Mouse (Mus musculus): ENCODE results near the gene Icmt. TPM values are rescaled to one million over a fixed set of nuclear protein-coding genes. Genes with fewer than 3 reads are reported as not detected.

Gene Icmt
- polyA plus RNA-seq, 1 experiment = 22.1 TPM

GRCm38 (mm10) chr4:152273621-152274236 is 23.3 kb upstream of the Icmt start, which contains the start of gene Gpr153:
Gene Gpr153 (plus strand): TSS chr4:152274232.
- WGBS = 2% methylated on average over 47 of the region's 48 CpGs
- no peak for DNase-seq (ENCODE audit: low read depth, low spot score)

- WGBS = 4% methylated on average over 20 of the region's 20 CpGs
- DNase-seq (ENCODE audit: low read depth, low spot score) = no peak
Observed at GRCm38 (mm10) chr4:152274681-152275131, 22.3 kb upstream of the Icmt start.

- DNase-seq (ENCODE audit: low read depth, low spot score) = no peak
- 58% methylated on average over 10 of the region's 10 CpGs for WGBS
Observed at GRCm38 (mm10) chr4:152276389-152277347, 20.4 kb upstream of the Icmt start.

- WGBS = 67% methylated on average over 2 of the region's 2 CpGs
- DNase-seq (ENCODE audit: low read depth, low spot score) = no peak
Observed at GRCm38 (mm10) chr4:152277916-152278315, 19.1 kb upstream of the Icmt start.

GRCm38 (mm10) chr4:152278986-152279385 is 18.0 kb upstream of the Icmt start:
- 91% methylated on average over 23 of the region's 23 CpGs for WGBS
- DNase-seq (ENCODE audit: low read depth, low spot score) = no peak

- no peak for DNase-seq (ENCODE audit: low read depth, low spot score)
- WGBS = 61% methylated on average over 15 of the region's 15 CpGs
Observed at GRCm38 (mm10) chr4:152281601-152282000, 15.4 kb upstream of the Icmt start.

- no peak for DNase-seq (ENCODE audit: low read depth, low spot score)
- WGBS = 23% methylated on average over 34 of the region's 34 CpGs
Observed at GRCm38 (mm10) chr4:152282721-152283120, 14.3 kb upstream of the Icmt start.

GRCm38 (mm10) chr4:152283186-152283950 is 13.7 kb upstream of the Icmt start:
- 9% methylated on average over 70 of the region's 70 CpGs for WGBS

GRCm38 (mm10) chr4:152285505-152285904 is 11.5 kb upstream of the Icmt start:
- under 1% methylated on average over 10 of the region's 10 CpGs for WGBS
- peak; percentile 31 for DNase-seq (ENCODE audit: low read depth, low spot score)

More at GRCm38 (mm10) chr4:152283186-152283950, 13.7 kb upstream of the Icmt start:
- peak; percentile 29 for DNase-seq (ENCODE audit: low read depth, low spot score)

GRCm38 (mm10) chr4:152286183-152286582 is 10.8 kb upstream of the Icmt start:
- no peak for DNase-seq (ENCODE audit: low read depth, low spot score)
- WGBS = 5% methylated on average over 32 of the region's 32 CpGs

GRCm38 (mm10) chr4:152286887-152287286 is 10.1 kb upstream of the Icmt start:
- no peak for DNase-seq (ENCODE audit: low read depth, low spot score)
- WGBS = 7% methylated on average over 26 of the region's 26 CpGs

- no peak for DNase-seq (ENCODE audit: low read depth, low spot score)
- 29% methylated on average over 19 of the region's 19 CpGs for WGBS
Observed at GRCm38 (mm10) chr4:152287317-152288120, 9.5 kb upstream of the Icmt start.

GRCm38 (mm10) chr4:152288398-152288945 is 8.6 kb upstream of the Icmt start:
- DNase-seq (ENCODE audit: low read depth, low spot score) = no peak
- 59% methylated on average over 18 of the region's 18 CpGs for WGBS

- no peak for DNase-seq (ENCODE audit: low read depth, low spot score)
- 2% methylated on average over 39 of the region's 39 CpGs for WGBS
Observed at GRCm38 (mm10) chr4:152290385-152290784, 6.6 kb upstream of the Icmt start.

- DNase-seq (ENCODE audit: low read depth, low spot score) = no peak
- WGBS = 22% methylated on average over 11 of the region's 11 CpGs
Observed at GRCm38 (mm10) chr4:152290991-152291390, 6.0 kb upstream of the Icmt start.

GRCm38 (mm10) chr4:152291562-152291961 is 5.5 kb upstream of the Icmt start, which contains the start of gene Hes3:
Gene Hes3 (minus strand): TSS chr4:152291662.
- WGBS = 34% methylated on average over 6 of the region's 6 CpGs
- no peak for DNase-seq (ENCODE audit: low read depth, low spot score)

GRCm38 (mm10) chr4:152292102-152292765 is 4.8 kb upstream of the Icmt start:
- WGBS = 11% methylated on average over 12 of the region's 12 CpGs
- no peak for DNase-seq (ENCODE audit: low read depth, low spot score)

All from large intestine, adult 2 months (tissue).